10 mouse cellular contexts compared by ENCODE assay signal in the genomic region with DNA sequence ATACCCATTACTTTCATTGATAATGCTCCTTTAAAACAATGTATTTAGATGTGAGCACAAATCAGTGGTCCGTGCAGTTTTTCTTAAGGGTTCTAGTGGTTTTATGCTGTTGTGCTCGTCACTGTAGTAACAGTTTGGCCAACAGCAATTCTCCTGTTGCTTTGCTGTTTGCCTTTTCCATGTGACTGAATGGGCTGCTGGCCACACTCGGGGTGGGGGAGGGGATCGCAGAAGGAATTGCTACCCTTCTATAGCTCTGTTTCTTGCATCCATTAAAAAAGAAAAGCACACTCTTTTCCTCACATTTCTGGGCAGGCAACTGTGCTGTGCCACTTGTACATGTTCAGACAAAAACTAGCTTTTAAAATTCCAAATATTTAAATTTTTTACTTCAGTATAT. TPM values are rescaled to one million over a fixed set of nuclear protein-coding genes. Genes with fewer than 3 reads are reported as not detected.
DNase-seq lines count a peak whose midpoint lies in the region; ATAC-seq and TF ChIP-seq lines count a peak whose summit lies in the region.
"Had no signal": no experiment of that assay in that cellular context is flagged by ENCODE, and none has a peak within 500 bp of the region (broad histone marks: within the 10 kb centered on the region; RNA-seq: fewer than 3 reads in every experiment).

No protein-coding gene starts in this region.

- DNase-seq in heart, adult 18-20 months, result peak; percentile 15 to 54
- DNase-seq in heart, adult 8-10 months (ENCODE audit: low spot score), result no peak
- DNase-seq in left cerebral cortex, postnatal 4 days, result peak; percentile 47
- DNase-seq in left cerebral cortex, adult 9 months (ENCODE audit: low spot score in 2 of 2), result no peak
- DNase-seq in brain, embryonic 14.5 days (ENCODE audit: low read depth), result peak; percentile 54
- DNase-seq in embryo, embryonic 11 days, result peak; percentile 39
- DNase-seq: cerebellum, adult 2 months; gastrocnemius, adult 2 months; liver had no signal

- TF ChIP-seq CTCF in brain, embryonic 14.5 days (IDR thresholded peaks at IDR 0.05; ENCODE audit: borderline replicate concordance, extremely low read depth, insufficient read depth, insufficient read length), result no peak

- TF ChIP-seq POLR2A in brain, embryonic 14.5 days (IDR thresholded peaks at IDR 0.05; ENCODE audit: borderline replicate concordance, extremely low read depth, insufficient read depth, insufficient read length, poor library complexity, severe bottlenecking), result no peak

- intact Hi-C loops in left cerebral cortex, postnatal 4 days (cut with DNase I), result no loop called here

- ATAC-seq in erythroid progenitor cell, adult 5-6 weeks (replicated peaks; ENCODE audit: low FRiP score, poor library complexity, severe bottlenecking), result no peak

RNA-seq across cellular contexts. Expression of gene Zcchc12, which starts 34.1 kb away (rescaled TPM):
- under 1 TPM in 1 of 2 experiments, not detected in 1; 0.13 TPM for total RNA-seq in heart, adult 18-20 months (2021)
- total RNA-seq in heart, adult 8-10 months (2022), result under 1 TPM in 2 of 4 experiments, not detected in 2; 0.11 to 0.19 TPM
- 100 to 1,000 TPM in 1 of 2 experiments, 10 to 100 TPM in 1; 88.0 to 143 TPM for total RNA-seq in left cerebral cortex, postnatal 4 days (2021)
- polyA plus RNA-seq in brain, embryonic 14.5 days (2012; rRNA removed), result 161 and 162 TPM in 2 replicates
- not detected in 2 replicates for total RNA-seq in erythroid progenitor cell, adult 5-6 weeks (2015; ENCODE audit: low replicate concordance)
- not detected in 2 replicates for total RNA-seq in erythroid progenitor cell, adult 5-6 weeks (2017; ENCODE audit: low replicate concordance)
- total RNA-seq: gastrocnemius, adult 2 months had no signal

RNA-seq across cellular contexts. Expression of gene Il13ra1, which starts 49.7 kb away (rescaled TPM):
- 10 to 100 TPM; 28.3 to 31.5 TPM for total RNA-seq in heart, adult 18-20 months (2021)
- total RNA-seq in heart, adult 8-10 months (2022), result 10 to 100 TPM; 23.2 to 32.6 (median 30.3) TPM
- 1 to 10 TPM; 4.1 to 4.9 TPM for total RNA-seq in left cerebral cortex, postnatal 4 days (2021)
- 2.6 and 3.7 TPM in 2 replicates for polyA plus RNA-seq in brain, embryonic 14.5 days (2012; rRNA removed)
- 2.5 and 2.9 TPM in 2 replicates for total RNA-seq in erythroid progenitor cell, adult 5-6 weeks (2015; ENCODE audit: low replicate concordance)
- total RNA-seq in erythroid progenitor cell, adult 5-6 weeks (2017; ENCODE audit: low replicate concordance), result 2.3 TPM in 1 of 2 replicates, not detected in the other

Comparison
In these comparisons a context has a peak if more than half of its experiments do, and no peak if none do; other contexts are left out.
1. DNase-seq: peak in heart, adult 18-20 months (2 of 2), left cerebral cortex, postnatal 4 days (single experiment), brain, embryonic 14.5 days (single experiment) and embryo, embryonic 11 days (single experiment); none in heart, adult 8-10 months (single experiment) and left cerebral cortex, adult 9 months (0 of 2).
2. RNA of gene Zcchc12, which starts 34.1 kb away (total RNA-seq): 88.0 to 143 TPM in left cerebral cortex, postnatal 4 days; 0.13 TPM in heart, adult 18-20 months, 0.11 to 0.19 TPM in heart, adult 8-10 months and not detected in erythroid progenitor cell, adult 5-6 weeks; every median in the first group is over 10 times any median in the second.
3. RNA of gene Il13ra1, which starts 49.7 kb away (total RNA-seq): 23.2 to 32.6 TPM in heart, adult 8-10 months and 28.3 to 31.5 TPM in heart, adult 18-20 months; 4.1 to 4.9 TPM in left cerebral cortex, postnatal 4 days and 2.3 to 2.9 TPM in erythroid progenitor cell, adult 5-6 weeks; every median in the first group is over 4 times any median in the second.